Mouse (Mus musculus) megakaryocyte-erythroid progenitor cell, adult 5-6 weeks (primary cell): ENCODE data around the gene Dock2. TPM values are rescaled to one million over a fixed set of nuclear protein-coding genes. Genes with fewer than 3 reads are reported as not detected.

ENCODE experiments used
- ATAC-seq: replicated peaks from 2 replicates; pipeline ENCODE4 v1.8.0; 2016; ENCODE audit warnings: mild to moderate bottlenecking, inconsistent platforms; ENCODE audit not compliant: severe bottlenecking, poor library complexity, low FRiP score, low TSS enrichment
- total RNA-seq, 2 experiments: library from RNA; stranded (forward) in 1 of 2; stranded (reverse) in 1 of 2; fragments of 200-1000, 215-1000 nt in 1 of 2; fragments of >200 nt in 1 of 2; fragmentation: Nextera tagmentation in 1 of 2; gene quantifications; 2 replicates each; pipeline ENCODE4 v1.2.3; 2014 to 2017

Dock2 gene
- total RNA-seq, 2 experiments from 2014 or later = 39.0 to 41.0 TPM

DNA sequence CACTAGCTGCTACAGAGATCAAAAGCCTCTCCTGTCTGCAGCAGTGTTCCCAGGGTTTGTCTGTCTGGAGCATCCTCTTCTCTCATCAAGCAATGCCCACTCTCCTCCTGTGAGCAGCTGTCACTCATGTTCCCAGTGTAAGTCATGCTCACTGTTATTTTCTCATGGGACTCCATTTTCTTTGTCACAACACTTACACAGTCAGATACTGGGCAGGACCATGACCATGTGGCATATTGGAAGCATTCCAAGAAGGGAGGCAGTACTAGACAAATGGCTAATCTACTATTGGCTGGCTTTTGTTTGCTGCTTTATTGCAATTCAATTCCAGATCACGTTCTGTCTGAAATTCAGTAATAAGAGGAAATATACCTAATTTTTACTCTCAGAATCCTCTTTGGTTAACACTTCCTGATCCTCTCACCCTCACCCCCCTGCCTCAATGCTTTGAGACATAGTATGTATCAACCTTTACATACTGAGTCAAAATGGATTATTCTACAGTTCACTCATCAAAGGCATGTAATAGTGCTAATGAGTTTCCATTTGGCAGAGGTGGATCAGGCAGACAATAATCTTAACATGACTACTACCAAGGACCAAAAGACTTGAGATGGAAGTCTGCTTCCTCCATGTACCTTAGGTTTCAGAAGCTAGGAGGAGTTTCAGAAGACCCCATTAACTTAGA lies 398.5 kb downstream of the Dock2 start:
- ATAC-seq = no peak

DNA sequence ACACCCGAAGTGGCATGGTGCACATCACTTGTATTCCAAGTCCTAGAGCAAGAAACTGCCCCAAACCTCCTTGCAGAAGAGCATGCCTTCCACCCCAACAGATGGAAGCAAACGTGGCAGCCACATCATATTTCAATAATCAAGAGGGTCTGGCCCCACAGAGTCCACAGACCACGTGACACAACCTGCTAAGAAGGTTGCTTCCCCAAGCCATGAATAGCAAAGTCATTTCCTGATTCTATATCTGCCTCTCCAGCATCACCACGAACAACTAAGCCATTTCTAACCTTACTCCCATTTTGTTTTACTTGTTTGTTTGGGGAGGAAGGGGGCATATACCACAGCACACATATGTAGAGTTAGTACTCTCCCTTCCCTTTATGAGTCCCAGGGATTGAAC lies 399.5 kb downstream of the Dock2 start:
- no peak for ATAC-seq

GRCm38 (mm10) chr11:34383501-34383900 lies 400.2 kb downstream of the Dock2 start:
- no peak for ATAC-seq

DNA sequence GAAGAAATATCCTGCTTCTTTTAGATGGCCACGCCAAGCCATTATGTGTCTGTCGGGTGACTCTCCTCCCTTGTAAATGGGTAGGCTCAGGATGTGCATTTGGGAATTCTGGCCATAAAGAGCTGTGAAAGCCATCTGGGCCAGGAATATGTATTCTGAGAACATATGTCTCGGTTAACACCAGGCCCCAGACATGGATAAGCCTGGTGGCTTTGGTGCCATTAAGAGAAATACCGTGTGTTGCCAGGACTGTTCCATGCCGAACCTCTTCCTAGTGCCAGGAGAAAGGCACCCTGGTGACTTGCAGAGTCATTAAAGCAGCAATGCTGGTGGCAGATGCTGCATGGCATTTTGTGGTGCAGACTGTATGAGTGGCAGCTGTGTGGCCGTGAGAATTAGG lies 406.0 kb downstream of the Dock2 start:
- ATAC-seq = no peak

DNA sequence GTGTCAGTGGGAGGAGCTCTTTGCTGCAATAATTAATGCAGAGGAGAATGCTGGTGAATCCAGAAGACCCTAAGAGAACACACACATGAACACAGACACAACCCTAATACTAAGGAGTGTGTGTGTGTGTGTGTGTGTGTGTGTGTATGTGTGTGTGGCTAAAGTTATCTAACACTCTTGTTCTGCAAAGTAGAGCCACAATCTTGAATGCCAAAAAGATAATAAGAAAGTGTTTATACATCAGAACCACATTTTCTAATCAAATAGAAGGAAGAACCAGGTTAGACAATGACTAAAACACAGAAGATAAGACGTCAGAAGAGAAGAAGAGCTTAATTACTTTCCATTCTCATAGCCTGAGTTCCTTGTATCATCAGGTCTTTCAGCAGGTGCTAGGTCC lies 408.1 kb downstream of the Dock2 start:
- ATAC-seq = no peak

DNA sequence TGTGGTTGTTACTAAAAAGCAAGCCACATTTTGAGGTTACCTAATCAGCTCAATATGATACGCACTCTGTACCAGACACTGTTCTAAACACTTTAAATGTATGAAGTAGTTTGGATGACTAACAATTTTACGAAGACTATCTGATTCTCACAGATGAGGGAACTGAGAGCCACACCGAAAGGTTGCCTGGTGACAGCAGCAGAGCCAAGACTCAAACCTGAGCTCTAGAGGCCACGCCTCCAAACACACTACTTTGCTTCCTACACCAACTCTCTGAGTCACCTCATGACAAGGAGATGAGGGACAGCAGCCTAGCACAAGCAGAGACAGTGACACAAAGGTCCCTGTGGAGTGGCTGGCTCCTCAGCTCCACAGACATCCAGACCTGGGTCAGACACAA lies 411.5 kb downstream of the Dock2 start:
- peak; percentile 75 for ATAC-seq

DNA sequence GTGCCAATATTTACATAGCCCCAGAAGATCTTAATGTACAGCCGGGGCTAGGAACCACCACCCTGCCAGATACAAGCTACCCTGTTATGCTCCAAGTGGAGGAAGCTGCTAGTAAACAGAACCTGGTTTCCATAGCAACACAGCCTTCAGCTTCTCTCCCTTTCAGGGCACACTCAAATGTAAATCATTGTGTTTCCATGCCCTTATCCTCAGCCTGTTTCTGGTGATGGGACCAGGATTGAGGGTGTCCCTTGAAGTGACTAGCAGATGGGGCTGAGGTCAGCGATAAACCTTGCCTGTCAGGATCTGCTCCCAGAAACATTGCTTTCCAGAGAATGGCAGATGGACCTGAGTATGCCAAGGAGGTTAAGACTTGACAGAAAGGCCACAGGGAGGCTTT lies 427.6 kb downstream of the Dock2 start:
- no peak for ATAC-seq

GRCm38 (mm10) chr11:34355406-34355805 lies 428.3 kb downstream of the Dock2 start:
- no peak for ATAC-seq

GRCm38 (mm10) chr11:34349453-34350056 lies 434.1 kb downstream of the Dock2 start:
- ATAC-seq = no peak

- no peak for ATAC-seq
These were observed 435.3 kb downstream of the Dock2 start for GRCm38 (mm10) chr11:34348287-34348918.

GRCm38 (mm10) chr11:34344310-34344709 lies 439.4 kb downstream of the Dock2 start:
- no peak for ATAC-seq

GRCm38 (mm10) chr11:34343742-34344307 lies 439.9 kb downstream of the Dock2 start:
- no peak for ATAC-seq

GRCm38 (mm10) chr11:34339693-34340092 lies 444.0 kb downstream of the Dock2 start:
- ATAC-seq = no peak

DNA sequence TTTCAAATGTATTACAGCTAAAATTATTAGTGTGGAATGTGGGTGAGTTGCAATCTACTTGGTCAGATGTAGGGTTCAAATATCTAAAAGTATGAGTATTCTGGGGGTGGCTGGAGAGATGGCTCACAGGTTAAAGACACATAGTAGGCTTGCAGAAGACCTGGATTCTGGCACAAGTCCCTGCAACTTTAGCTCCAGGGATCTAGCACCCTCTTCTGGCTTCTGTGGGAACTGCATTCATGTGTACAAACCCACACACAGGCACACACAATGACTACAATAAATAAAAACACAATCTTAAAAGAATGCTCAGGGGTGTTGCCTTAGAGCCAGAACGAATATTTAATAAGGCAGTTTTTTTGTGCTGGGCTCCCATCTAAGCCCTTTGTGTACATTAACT lies 445.8 kb downstream of the Dock2 start:
- ATAC-seq = no peak

DNA sequence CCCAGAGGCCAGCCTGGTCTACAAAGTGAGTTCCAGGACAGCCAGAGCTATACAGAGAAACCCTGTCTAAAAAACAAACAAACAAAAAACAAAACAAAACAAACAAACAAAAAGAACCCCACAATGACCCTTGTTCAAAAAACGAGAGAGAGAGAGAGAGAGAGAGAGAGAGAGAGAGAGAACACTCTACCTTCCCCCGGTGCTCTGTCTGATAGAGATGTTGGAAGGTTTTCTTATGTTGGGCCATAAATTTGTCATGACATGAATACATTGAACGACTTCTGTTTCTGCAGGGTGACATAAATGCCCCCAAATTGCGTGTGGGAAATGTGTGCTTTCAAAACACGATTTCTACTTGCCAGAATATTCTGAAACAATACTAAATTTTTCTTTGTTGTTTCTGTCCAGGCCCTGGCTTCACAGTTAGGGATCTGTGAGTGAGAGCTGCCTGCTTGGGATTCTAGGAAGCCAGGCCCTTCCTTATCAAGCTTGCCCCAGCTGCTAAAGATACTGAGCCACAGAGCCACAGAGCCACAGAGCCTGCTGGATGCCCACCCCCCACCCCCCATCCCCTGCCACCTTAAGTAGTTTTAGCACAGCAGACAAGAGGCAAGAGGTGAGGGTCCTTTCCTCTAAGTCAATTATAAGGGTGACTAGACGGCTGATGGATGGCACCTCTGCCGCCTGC lies 451.2 kb downstream of the Dock2 start:
- peak; percentile 56; the same call in 1 of the 2 replicates for ATAC-seq

GRCm38 (mm10) chr11:34323664-34324063 lies 460.0 kb downstream of the Dock2 start:
- no peak for ATAC-seq

- no peak for ATAC-seq
These were observed 464.4 kb downstream of the Dock2 start for GRCm38 (mm10) chr11:34319282-34319681.

GRCm38 (mm10) chr11:34317001-34317400 lies 466.7 kb downstream of the Dock2 start:
- no peak for ATAC-seq

DNA sequence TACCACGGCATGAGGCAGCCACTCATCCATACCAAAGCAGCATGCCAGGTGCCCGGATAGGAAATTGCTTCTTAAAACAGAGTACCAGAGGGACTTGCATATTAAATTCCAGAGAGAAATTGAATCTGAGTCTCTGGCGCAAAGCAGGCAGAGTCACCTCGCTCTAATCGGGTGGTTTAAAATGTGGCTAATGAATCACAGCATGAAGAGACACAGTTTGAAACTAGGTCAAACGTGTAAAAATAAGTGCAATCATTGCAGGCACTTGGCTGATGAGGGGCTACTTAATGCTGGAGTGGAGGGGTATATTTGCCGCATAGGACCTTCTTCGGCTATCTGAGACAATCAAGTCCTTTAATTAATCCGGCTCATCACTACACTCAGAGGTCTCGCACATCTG lies 467.5 kb downstream of the Dock2 start:
- no peak for ATAC-seq

DNA sequence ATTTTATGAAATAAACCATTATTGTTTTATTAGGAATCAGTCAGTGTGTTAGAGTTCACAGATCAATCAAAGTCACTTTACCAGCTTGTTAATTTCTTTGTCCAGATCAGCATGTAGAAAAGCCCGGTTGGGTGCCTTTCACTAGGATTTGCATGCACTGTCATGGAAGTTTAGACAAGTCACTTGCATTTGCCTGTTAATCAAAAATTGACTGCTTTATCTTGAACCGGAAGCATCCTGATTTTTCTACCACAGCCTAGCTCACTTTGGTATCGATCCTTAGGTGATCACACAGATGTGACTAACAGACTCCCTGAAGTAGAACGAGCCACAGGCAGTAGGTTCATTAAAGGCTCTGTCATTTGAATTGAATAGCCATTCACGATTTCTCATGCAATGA lies 468.3 kb downstream of the Dock2 start:
- ATAC-seq = no peak
